Mouse (Mus musculus): ENCODE results near the gene Blm. TPM values are rescaled to one million over a fixed set of nuclear protein-coding genes. Genes with fewer than 3 reads are reported as not detected.
A peak's percentile ranks its signal among the peaks of the same experiment; 100 is the strongest.

Gene Blm
- 1 to 10 TPM; 4.0 to 7.5 (median 4.9) TPM for total RNA-seq (2022)

GRCm38 (mm10) chr7:80535009-80535744, at the start of gene Blm:
Gene Blm (minus strand): TSS chr7:80535119.
- peak; percentile 83 to 97 for DNase-seq (ENCODE audit: low spot score in 2 of 2)

- peak in 1 of 2 experiments; percentile 36 for DNase-seq (ENCODE audit: low spot score in 2 of 2)
These were observed 49.1 kb upstream of the Blm start for GRCm38 (mm10) chr7:80583981-80584380.

- no peak for DNase-seq (ENCODE audit: low spot score in 2 of 2)
These were observed 48.0 kb upstream of the Blm start for GRCm38 (mm10) chr7:80582821-80583451.

GRCm38 (mm10) chr7:80580368-80580767, 45.4 kb upstream of the Blm start:
- no peak for DNase-seq (ENCODE audit: low spot score in 2 of 2)

GRCm38 (mm10) chr7:80577417-80577980, 42.6 kb upstream of the Blm start:
- DNase-seq (ENCODE audit: low spot score in 2 of 2): no peak

GRCm38 (mm10) chr7:80576626-80577025, 41.7 kb upstream of the Blm start:
- no peak for DNase-seq (ENCODE audit: low spot score in 2 of 2)

- DNase-seq (ENCODE audit: low spot score in 2 of 2): no peak
These were observed 40.8 kb upstream of the Blm start for GRCm38 (mm10) chr7:80575750-80576149.

GRCm38 (mm10) chr7:80573076-80573475, 38.2 kb upstream of the Blm start:
- DNase-seq (ENCODE audit: low spot score in 2 of 2): no peak

GRCm38 (mm10) chr7:80567982-80568381, 33.1 kb upstream of the Blm start:
- no peak for DNase-seq (ENCODE audit: low spot score in 2 of 2)

GRCm38 (mm10) chr7:80561931-80562330, 27.0 kb upstream of the Blm start:
- no peak for DNase-seq (ENCODE audit: low spot score in 2 of 2)

GRCm38 (mm10) chr7:80561271-80561670, 26.4 kb upstream of the Blm start:
- DNase-seq (ENCODE audit: low spot score in 2 of 2): no peak

GRCm38 (mm10) chr7:80558572-80558971, 23.7 kb upstream of the Blm start:
- DNase-seq (ENCODE audit: low spot score in 2 of 2): no peak

- DNase-seq (ENCODE audit: low spot score in 2 of 2): no peak
These were observed 23.2 kb upstream of the Blm start for GRCm38 (mm10) chr7:80558101-80558500.

- no peak for DNase-seq (ENCODE audit: low spot score in 2 of 2)
These were observed 22.2 kb upstream of the Blm start for GRCm38 (mm10) chr7:80557161-80557560.

- no peak for DNase-seq (ENCODE audit: low spot score in 2 of 2)
These were observed 21.2 kb upstream of the Blm start for GRCm38 (mm10) chr7:80556166-80556565.

GRCm38 (mm10) chr7:80555146-80555545, 20.2 kb upstream of the Blm start:
- no peak for DNase-seq (ENCODE audit: low spot score in 2 of 2)

GRCm38 (mm10) chr7:80554180-80555021, 19.5 kb upstream of the Blm start:
- peak in 1 of 2 experiments; percentile 32 for DNase-seq (ENCODE audit: low spot score in 2 of 2)

- DNase-seq (ENCODE audit: low spot score in 2 of 2): no peak
These were observed 13.8 kb upstream of the Blm start for GRCm38 (mm10) chr7:80548513-80549260.

- no peak for DNase-seq (ENCODE audit: low spot score in 2 of 2)
These were observed 7.4 kb upstream of the Blm start for GRCm38 (mm10) chr7:80542139-80542831.

GRCm38 (mm10) chr7:80539581-80539980, 4.7 kb upstream of the Blm start:
- DNase-seq (ENCODE audit: low spot score in 2 of 2): no peak
